Mouse (Mus musculus) urinary bladder, adult 18-20 months (tissue): ENCODE data around the gene Krtap4-8.
"Not testable (repeated sequence)": the region's sequence is repeated elsewhere in the genome, so short reads cannot be mapped to it uniquely, and the experiment has no call there.

Source experiments
- DNase-seq, 2 experiments: peaks; one replicate each; pipeline ENCODE4 v3.0.0; 2022; ENCODE audit warnings: low spot score in 2 of 2, mixed read lengths in 2 of 2

Gene Krtap4-8

DNA sequence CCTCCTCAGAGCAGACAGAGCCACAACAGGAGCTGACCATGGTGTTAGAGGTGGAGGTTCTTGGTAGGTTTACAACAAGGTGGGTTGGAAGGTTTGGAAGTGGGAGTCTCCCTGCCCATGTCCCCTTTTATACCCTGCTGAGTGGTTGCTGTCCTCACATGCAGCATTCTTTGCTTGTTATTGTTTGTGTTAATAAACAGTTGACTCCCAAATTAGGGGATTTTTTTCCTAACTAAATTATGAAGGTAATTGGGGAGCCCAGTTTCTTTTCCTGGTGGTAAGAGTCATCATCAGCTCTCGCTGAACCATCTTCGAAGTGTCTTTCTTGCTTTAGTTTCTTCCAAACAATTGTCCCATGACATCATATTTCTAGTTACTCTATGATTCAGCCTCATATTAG is at the start of gene Krtap4-8:
Gene Krtap4-8, minus strand, starts transcription at position 101 of the 400 bp plus-strand sequence.
- no peak for DNase-seq

- not testable (repeated sequence) for DNase-seq
These were observed 35.1 kb upstream of the Krtap4-8 start, which contains the start of gene Gm11564 for GRCm38 (mm10) chr11:99815566-99815965. Gm11564 (minus strand) TSS chr11:99815666.

DNA sequence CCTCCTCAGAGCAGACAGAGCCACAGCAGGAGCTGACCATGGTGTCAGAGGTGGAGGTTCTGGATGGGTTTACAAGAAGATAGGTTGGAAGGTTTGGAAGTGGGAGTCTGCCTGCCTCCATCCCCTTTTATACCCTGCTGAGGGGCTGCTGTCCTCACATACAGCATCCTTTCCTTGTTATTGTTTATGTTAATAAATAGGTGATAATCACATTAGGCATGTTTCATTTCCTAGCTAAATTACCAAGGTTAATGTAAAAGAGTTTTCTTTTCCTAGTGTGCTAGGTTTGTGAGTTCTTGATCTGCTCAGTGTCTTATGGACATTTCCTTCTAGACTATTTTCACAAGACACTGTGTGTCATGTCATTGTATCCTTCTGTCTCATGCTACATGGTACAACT is 29.3 kb upstream of the Krtap4-8 start, which contains the start of gene Krtap4-13:
Gene Krtap4-13, minus strand, starts transcription at position 101 of the 400 bp plus-strand sequence.
- not testable (repeated sequence) for DNase-seq

DNA sequence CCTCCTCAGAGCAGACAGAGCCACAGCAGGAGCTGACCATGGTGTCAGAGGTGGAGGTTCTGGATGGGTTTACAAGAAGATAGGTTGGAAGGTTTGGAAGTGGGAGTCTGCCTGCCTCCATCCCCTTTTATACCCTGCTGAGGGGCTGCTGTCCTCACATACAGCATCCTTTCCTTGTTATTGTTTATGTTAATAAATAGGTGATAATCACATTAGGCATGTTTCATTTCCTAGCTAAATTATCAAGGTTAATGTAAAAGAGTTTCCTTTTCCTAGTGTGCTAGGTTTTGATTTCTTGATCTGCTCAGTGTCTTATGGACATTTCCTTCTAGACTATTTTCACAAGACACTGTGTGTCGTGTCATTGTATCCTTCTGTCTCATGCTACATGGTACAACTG is 23.8 kb upstream of the Krtap4-8 start, which contains the start of gene Gm11554:
Gene Gm11554, minus strand, starts transcription at position 101 of the 400 bp plus-strand sequence.
- DNase-seq: not testable (repeated sequence)

DNA sequence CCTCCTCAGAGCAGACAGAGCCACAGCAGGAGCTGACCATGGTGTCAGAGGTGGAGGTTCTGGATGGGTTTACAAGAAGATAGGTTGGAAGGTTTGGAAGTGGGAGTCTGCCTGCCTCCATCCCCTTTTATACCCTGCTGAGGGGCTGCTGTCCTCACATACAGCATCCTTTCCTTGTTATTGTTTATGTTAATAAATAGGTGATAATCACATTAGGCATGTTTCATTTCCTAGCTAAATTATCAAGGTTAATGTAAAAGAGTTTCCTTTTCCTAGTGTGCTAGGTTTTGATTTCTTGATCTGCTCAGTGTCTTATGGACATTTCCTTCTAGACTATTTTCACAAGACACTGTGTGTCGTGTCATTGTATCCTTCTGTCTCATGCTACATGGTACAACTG is 18.3 kb upstream of the Krtap4-8 start, which contains the start of gene Gm11569:
Gene Gm11569, minus strand, starts transcription at position 101 of the 400 bp plus-strand sequence.
- DNase-seq: not testable (repeated sequence)

DNA sequence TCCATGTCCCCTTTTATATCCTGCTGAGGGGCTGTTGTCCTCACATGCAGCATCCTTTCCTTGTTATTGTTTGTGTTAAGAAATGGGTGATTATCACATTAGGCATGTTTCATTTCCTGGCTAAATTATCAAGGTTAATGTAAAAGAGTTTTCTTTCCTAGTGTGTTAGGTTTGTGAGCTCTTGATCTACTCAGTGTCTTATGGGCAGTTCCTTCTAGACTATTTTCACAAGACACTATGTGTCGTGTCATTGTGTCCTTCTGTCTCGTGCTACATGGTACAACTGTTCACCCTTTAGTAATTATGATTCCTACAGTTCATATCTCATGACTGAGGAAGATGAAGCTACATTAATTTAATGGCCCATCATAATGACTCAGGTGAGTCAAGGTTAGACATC is 12.9 kb upstream of the Krtap4-8 start, which contains the start of gene Gm11596:
Gene Gm11596, minus strand, starts transcription at position 101 of the 400 bp plus-strand sequence.
- DNase-seq: no peak

DNA sequence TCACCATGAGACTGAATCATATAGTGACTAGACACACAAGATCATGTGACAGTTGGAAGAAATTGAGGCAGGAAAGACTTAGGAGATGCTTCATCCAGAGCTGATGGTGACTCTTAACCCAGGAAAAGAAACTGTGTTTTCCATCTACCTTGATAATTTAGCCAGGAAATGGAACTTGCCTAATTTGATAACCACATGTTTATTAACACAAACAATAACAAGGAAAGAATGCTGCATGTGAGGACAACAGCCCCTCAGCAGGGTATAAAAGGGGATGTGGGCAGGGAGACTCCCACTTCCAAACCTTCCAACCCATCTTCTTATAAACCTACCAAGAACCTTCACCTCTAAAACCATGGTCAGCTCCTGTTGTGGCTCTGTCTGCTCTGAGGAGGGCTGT is 4.4 kb upstream of the Krtap4-8 start, which contains the start of gene Krtap4-9:
Gene Krtap4-9, plus strand, starts transcription at position 301 of the 400 bp plus-strand sequence.
- DNase-seq: not testable (repeated sequence)

DNA sequence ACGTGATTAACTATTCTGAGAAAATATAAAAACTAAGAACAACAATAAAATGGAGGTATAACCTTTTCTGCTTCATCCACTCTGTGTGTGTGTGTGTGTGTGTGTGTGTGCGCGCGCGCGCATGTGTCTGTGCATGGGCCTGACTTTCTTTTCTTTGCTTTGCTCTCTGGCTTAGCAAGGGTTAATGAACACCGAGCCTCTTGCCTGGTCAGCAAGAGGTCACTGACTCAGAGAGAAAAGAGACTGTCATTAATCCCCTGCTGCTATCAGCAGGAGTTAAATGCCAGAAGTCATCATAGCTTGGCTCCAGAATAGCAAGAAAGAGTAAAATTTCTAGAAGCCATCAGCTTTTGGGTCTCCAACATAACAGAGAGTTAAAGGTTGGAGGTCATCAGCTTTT is 2.1 kb downstream of the Krtap4-8 start:
- DNase-seq: no peak

GRCm38 (mm10) chr11:99772813-99773212 is 7.7 kb downstream of the Krtap4-8 start, which contains the start of gene Gm11595:
Gm11595 (minus strand) TSS chr11:99772913.
- DNase-seq: not testable (repeated sequence)

- DNase-seq: no peak
These were observed 12.1 kb downstream of the Krtap4-8 start for GRCm38 (mm10) chr11:99768410-99768809.

GRCm38 (mm10) chr11:99758877-99759276 is 21.6 kb downstream of the Krtap4-8 start:
- DNase-seq: no peak

GRCm38 (mm10) chr11:99743985-99744384 is 36.5 kb downstream of the Krtap4-8 start:
- DNase-seq: no peak

GRCm38 (mm10) chr11:99734190-99734589 is 46.3 kb downstream of the Krtap4-8 start, which contains the start of gene Gm14180:
Gm14180 (minus strand) TSS chr11:99734290.
- no peak for DNase-seq
